Mouse (Mus musculus): ENCODE data around the gene Zdhhc5.
"Not testable (repeated sequence)": the region's sequence is repeated elsewhere in the genome, so short reads cannot be mapped to it uniquely, and the experiment has no call there.

- TF ChIP-seq CTCF (IDR thresholded peaks at IDR 0.05 in 2 of 3, conservative IDR thresholded peaks at IDR 0.05 in 1 of 3; ENCODE audit: control insufficient read depth in 1 of 3, insufficient read depth in 1 of 3, low read depth in 2 of 3, low read length in 3 of 3, poor library complexity in 1 of 3, severe bottlenecking in 1 of 3); TAL1 (IDR thresholded peaks at IDR 0.05; ENCODE audit: low read length); MEF2A (IDR thresholded peaks at IDR 0.05; ENCODE audit: extremely low read depth, insufficient replicate concordance, low read depth, low read length, poor library complexity, severe bottlenecking); EP300 (IDR thresholded peaks at IDR 0.05; ENCODE audit: low read depth in 1 of 2, low read length in 2 of 2); KAT2A (conservative IDR thresholded peaks at IDR 0.05; ENCODE audit: low read depth, low read length); MAZ (IDR thresholded peaks at IDR 0.05; ENCODE audit: low read depth, low read length); POLR2A (IDR thresholded peaks at IDR 0.05; ENCODE audit: control insufficient read depth in 1 of 2, insufficient read depth in 1 of 2, low read depth in 1 of 2, low read length in 2 of 2, poor library complexity in 1 of 2); POLR2AphosphoS5 (IDR thresholded peaks at IDR 0.05; ENCODE audit: borderline replicate concordance, low read depth, low read length); E2F4 (IDR thresholded peaks at IDR 0.05; ENCODE audit: borderline replicate concordance, low read depth, low read length): not testable (repeated sequence)
These were observed 43.4 kb downstream of the Zdhhc5 start for GRCm38 (mm10) chr2:84671535-84671934.
